Mouse (Mus musculus): Measurements from ENCODE around the gene Rorc.

DNA sequence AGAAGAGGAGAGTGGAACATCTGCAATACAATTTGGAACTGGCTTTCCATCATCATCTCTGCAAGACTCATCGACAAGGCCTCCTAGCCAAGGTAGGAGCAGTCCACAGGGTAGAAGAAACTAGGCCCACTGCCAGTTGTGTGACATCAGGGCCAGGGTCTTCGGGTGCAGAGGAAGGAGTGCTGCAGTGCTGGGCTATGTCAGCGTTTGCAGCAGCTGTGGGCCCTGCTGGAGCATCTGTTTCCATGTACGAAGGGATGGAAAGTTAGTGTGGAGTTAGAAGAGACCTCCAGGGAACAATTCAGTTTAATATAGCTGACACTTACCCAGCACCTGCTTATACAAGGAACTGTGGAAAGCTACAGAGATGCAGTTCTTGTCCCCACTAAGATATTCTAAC lies 20.5 kb downstream of the Rorc start:
- TF ChIP-seq GATA1 (IDR thresholded peaks at IDR 0.05; ENCODE audit: borderline replicate concordance, low read length) (no peak), CTCF (IDR thresholded peaks at IDR 0.05; ENCODE audit: low read depth, low read length) (no peak), TAL1 (conservative IDR thresholded peaks at IDR 0.05; ENCODE audit: low read depth, low read length) (no peak), POLR2AphosphoS5 (IDR thresholded peaks at IDR 0.05; ENCODE audit: insufficient replicate concordance, low read depth, low read length) (no peak), GATA2 (IDR thresholded peaks at IDR 0.05; ENCODE audit: borderline replicate concordance, low read depth, low read length) (no peak)
